Mouse (Mus musculus): ENCODE measurements at regions not wholly inside any gene's neighbourhood (a gene's known extent, or its start where the extent isn't known, plus 50 kb on each side); places are given as distances from the start of the nearest gene placed in this dataset.

DNA sequence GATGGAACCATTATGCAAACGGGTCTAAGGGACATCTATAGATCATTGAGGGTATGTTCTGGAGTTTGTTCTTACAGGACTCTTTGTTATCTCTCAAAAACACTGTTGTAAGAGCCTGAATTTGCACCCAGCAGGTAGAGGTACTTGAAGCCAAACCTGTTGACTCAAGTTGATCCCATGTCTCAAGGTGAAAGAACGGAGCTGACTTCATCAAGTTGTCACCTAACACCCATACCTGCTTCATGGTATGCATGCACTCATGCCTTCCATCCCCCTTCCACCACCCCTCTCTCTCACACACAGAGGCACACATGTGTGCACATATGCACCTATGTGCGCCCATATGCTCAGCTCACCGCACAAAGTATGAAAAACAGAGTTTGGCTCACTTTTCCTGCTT, 189.0 kb downstream of the Ttll7 start:
- Histone ChIP-seq H3K27ac (no peak overlapping the region), H3K4me3 (no peak overlapping the region)
- intact Hi-C loops (cut with DNase I), result no loop called here
- DNase-seq, result no peak
- no peak for TF ChIP-seq CTCF (IDR thresholded peaks at IDR 0.05)

DNA sequence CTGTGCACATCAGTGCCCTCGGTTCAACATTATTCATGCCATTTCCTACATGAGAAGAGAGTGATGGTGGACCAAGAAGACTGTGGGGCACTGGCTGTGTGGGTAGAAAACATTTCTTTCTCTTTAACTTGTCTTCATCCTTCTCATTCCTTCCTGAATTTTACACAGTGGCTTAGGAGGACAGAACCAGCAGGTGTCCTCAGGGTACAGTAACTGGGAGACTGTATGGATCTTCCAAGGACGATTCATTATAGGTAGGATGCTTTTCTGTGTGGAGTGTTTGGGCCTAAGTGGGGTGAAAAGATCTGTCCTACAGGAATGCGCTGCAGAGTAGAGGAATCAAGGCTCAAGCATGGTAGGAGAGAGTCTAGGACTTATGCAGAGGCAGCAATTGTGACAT, 190.7 kb downstream of the Ttll7 start:
- intact Hi-C loops (cut with DNase I), result no loop called here
- TF ChIP-seq CTCF (IDR thresholded peaks at IDR 0.05), result no peak
- no peak overlapping the region for H3K4me3 ChIP-seq
- no peak for DNase-seq
- H3K27ac ChIP-seq, result no peak overlapping the region

DNA sequence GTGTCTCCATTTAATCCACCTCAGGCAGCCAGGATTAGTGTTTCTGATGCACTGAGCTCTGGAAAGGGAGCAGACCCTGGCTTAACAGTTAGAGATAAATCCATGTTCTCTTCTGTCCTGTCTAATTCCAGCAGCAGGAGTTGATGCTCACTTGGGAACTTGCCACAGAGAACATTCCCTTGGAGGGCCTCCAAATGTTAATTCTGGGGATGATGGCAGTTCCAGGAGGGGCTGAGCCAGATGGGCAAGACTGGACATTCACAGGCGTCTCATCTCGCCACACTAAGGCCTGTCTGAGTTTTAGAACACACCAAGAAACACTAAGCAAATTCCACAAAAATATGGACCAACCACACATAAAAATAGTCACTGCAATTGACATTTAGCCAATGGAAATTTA, 194.5 kb downstream of the Ttll7 start:
- peak; percentile 39 for DNase-seq
- TF ChIP-seq CTCF (IDR thresholded peaks at IDR 0.05), result no peak
- Histone ChIP-seq H3K27ac (peak overlapping the region; percentile 31; the same call in 1 of the 2 replicates), H3K4me3 (no peak overlapping the region)
- intact Hi-C loops (cut with DNase I), result no loop called here

DNA sequence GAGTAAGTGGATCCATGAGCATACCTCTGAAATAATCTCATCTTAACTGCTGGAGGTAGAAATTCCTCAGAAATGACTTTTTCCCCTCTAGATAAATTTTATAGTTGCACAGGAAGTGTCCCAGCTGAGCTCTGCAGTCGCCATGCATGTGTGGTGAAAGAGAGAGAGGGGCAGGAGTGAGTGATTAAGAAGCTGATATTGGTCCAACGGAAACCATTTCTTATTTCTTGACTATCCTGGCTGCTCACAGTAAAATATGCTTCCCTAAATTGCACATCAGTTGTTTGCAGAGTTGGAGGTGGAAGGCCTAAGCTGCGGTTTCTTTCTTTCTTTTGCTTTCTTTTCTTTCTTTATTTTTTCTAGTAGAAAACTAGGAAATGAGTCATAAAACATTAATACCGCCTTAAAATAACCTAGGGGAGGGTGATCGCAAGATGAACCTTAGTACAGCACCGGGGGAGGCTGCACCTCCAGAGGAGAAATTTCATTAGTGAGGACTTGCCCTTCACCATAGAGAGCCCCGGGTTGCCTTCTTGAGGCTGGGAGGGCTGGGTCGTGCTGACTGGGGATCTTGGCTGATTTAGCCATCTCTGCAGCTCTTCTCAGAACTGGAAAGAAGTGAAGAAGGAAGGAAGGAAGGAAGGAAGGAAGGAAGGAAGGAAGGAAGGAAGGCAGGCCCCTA, 202.1 kb downstream of the Ttll7 start:
- DNase-seq, result no peak
- no peak overlapping the region for H3K27ac ChIP-seq
- intact Hi-C loops (cut with DNase I), result no loop called here
- H3K4me3 ChIP-seq, result no peak overlapping the region
- TF ChIP-seq CTCF (IDR thresholded peaks at IDR 0.05), result no peak

DNA sequence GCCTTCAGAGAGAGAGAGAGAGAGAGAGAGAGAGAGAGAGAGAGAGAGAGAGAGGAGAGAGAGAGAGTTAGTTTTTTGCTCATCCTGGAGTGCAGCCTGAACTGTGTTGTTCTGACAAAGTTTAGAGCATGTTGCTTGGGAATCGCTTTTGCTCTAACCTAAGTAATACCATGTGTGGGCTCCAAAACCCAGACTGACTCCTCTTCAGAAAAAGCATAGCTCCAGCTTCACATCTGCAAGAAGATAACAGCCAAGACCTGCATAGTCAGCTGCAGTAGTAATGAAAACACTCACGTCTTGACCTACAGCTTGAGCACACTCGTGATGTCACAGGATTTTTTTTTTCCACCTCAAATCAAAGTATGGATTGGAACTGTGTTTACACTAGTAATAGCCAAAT, 205.7 kb downstream of the Ttll7 start:
- DNase-seq, result no peak
- H3K4me3 ChIP-seq, result no peak overlapping the region
- H3K27ac ChIP-seq, result no peak overlapping the region
- intact Hi-C loops (cut with DNase I), result no loop called here
- no peak for TF ChIP-seq CTCF (IDR thresholded peaks at IDR 0.05)

DNA sequence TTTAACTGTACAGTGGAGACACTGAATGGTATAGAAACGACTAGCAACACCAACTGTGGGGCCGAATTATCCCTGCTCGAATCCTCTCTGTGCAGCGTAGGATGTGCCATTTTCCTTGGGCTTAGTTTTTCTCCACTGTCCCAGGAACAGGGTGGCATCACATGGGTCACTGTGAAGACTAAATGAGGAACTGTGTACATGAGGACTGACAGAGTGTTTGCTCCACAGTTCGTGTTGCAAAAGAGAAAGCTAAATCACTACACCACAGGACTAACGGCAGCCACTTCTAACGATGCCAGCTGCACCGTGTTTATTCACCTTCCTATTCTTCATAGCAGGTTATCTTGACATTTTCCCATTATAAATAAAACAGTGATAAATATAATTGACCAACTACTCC, 208.5 kb downstream of the Ttll7 start:
- no peak overlapping the region for H3K27ac ChIP-seq
- no peak for TF ChIP-seq CTCF (IDR thresholded peaks at IDR 0.05)
- no peak for DNase-seq
- no peak overlapping the region for H3K4me3 ChIP-seq
- intact Hi-C loops (cut with DNase I), result no loop called here

DNA sequence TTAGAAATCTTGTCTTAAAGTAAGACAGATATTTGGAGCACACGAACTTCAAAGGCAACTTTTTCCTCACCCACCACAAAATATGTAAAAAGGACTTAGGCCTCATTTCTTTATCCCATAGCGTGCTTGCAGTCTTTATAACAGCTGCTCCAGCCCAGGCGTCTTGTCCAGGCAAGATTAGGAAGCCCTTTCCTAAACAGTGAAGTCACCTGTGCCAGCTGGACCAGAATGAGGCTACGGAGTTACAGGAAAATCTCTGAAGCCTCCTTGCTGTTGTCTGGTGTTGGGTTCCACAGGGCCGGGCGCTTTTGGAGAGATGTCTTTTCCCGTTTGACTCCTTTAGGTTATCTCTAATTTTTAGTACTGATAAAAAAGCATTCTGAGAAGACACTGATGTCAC, 210.3 kb downstream of the Ttll7 start:
- Histone ChIP-seq H3K4me3 (no peak overlapping the region), H3K27ac (no peak overlapping the region)
- intact Hi-C loops (cut with DNase I), result no loop called here
- no peak for DNase-seq
- TF ChIP-seq CTCF (IDR thresholded peaks at IDR 0.05), result no peak

DNA sequence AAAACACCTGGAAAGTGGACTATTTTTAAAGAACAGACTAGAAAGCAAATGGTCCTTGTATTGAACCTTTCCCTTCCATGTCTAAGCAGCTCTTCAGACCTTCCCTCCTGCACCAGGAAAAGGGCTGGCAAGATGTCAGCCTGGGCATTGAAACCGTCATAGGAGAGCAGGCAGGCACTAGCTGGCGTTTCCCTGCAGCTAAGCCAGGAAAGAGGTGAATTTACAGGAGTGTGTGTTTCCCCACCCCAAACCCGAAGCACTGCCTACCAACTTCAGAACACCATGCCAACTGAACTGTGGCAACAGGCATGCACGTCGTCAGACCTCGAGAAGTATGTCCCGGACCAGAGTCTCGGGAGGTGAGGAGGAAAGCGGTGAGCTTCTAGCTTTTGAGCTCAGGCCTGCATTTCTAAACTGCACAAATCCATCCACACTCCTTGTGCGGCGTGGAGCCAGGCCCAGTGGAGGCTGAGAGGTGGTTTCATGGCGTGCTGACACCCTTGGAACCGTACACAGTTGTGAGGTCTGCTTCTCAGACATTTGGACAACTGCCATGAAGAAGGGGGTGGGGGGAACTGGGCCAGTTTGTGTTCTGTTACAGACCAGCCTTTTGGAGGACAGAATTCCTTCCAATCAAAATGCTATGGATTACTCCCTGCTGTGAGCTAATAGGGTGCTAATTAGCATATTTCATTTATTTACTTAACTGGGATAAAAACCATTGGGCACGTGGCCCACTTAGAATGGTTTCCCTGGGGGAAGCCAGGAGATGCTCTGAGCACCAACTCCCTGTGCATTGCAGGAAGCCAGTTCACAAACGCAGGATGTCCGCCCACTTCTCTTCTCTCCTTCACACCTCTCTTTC, 211.6 kb downstream of the Ttll7 start:
- Histone ChIP-seq H3K4me3 (peak overlapping the region; percentile 29; the same call in 1 of the 2 replicates), H3K27ac (no peak overlapping the region)
- no peak for TF ChIP-seq CTCF (IDR thresholded peaks at IDR 0.05)
- intact Hi-C loops (cut with DNase I), result no loop called here
- peak; percentile 29 for DNase-seq

DNA sequence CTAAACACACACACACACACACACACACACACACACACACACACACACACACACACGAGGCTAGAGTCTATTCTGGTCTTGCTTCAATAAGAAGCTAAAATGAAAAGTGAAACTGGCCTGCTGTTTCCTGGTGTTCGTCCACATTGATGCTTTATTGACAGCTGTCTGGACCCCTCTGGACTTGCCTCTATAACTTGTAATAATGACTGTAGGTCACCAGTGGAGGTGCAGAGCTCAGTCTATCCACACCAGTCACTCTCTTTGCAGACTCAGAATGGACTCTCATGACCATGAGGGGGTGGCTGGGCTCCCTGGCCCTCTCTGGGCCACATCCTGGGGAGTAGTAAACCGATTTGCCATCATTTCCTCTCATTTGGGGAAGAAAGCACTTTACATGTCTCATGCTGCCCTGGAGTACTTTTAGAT, 212.3 kb downstream of the Ttll7 start:
- H3K27ac ChIP-seq, result no peak overlapping the region
- intact Hi-C loops (cut with DNase I), result no loop called here
- DNase-seq, result no peak
- 0 out of 2 replicates have a peak overlapping the region, but pooled peaks have one; percentile 13 for H3K4me3 ChIP-seq
- no peak for TF ChIP-seq CTCF (IDR thresholded peaks at IDR 0.05)

DNA sequence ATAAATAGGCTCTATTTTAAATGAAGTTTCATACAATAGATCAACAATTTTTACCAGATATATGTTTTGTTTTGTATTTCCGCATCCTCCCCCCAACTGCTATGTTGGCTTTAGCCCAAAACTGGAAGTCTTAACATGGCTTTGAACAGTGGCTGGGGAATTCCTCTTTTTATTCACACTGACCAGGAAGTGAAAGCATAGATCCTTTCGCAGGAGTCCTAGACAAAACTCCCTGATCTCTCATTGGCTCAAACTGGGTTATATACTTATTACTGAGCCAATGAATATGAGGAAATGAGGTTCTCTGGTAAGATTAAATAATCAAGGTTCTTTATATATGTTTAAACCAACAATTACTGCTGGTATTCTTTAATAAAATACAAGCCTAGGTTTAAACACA, 218.8 kb downstream of the Ttll7 start:
- intact Hi-C loops (cut with DNase I), result no loop called here
- Histone ChIP-seq H3K4me3 (no peak overlapping the region), H3K27ac (no peak overlapping the region)
- TF ChIP-seq CTCF (IDR thresholded peaks at IDR 0.05), result no peak
- no peak for DNase-seq

DNA sequence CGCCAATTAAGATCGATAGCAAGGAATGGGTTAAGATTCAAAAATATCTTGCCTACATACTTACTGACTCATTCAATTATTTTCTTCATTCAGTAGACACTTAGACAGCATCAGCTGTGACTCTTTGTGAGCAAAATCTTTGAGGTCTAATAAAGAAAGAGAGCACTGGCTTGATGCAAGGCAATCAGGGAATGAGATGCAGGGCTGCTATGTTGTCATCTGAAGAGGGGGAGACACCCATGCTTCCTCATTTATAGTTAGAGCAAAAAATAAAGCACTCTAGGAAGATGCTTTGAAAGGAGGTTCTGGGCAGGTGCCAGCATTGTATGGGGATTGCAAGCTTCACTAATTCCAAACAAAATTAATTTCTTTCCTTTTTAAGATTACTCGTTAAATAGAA, 228.0 kb downstream of the Ttll7 start:
- DNase-seq, result no peak
- Histone ChIP-seq H3K27ac (no peak overlapping the region), H3K4me3 (no peak overlapping the region)
- intact Hi-C loops (cut with DNase I), result no loop called here
- no peak for TF ChIP-seq CTCF (IDR thresholded peaks at IDR 0.05)

DNA sequence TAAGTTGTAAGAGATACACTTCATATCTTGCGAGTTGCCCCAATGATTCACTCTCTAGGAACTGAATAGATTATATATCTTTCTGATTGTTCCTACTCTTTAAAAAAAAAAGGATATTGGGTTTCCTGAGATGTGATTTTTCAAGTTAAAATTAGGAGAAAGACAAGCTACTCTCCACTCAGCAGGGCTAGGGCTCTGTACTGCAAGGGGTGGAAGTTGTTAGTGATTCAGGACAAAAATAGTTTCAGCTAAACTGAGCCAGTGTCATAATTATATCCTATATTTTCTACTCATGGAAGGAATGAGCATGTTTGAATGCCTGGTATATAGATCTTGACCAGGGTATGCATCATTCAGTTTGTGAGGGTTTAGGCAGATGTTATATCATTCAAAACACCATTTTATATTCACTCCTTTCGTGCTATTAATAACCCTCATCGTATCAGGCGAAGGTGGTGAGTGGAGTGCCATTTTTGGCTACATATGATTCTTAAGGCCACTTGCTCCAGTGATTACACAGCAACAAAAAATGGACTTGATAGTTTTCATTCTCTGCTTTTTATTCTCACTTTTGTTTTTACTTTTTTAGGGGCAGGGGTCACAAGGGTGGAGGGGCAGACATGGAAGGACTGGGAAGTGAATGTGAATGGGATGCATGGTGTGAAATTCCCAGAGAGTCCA, 228.7 kb downstream of the Ttll7 start:
- no peak overlapping the region for H3K27ac ChIP-seq
- no peak for TF ChIP-seq CTCF (IDR thresholded peaks at IDR 0.05)
- DNase-seq, result no peak
- intact Hi-C loops (cut with DNase I), result no loop called here
- no peak overlapping the region for H3K4me3 ChIP-seq

DNA sequence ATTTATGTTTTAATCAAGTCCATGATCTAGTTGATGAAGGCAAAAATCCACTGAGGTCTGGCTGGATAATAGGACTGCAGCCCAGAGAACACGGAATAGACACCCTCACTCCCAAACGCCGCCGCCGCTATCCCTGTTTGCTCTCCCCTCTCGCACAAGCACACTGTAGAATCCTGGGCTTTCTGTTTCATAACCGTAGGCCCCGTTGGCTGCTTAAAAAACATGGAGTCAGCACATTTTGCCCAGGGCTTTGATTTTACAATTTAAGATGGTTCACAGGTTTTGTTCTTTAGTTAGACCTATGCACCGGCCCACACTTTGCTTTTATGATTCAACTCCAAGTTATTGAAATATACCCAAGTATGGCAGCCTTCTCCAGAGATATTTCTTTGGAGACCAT, 229.6 kb downstream of the Ttll7 start:
- no peak overlapping the region for H3K4me3 ChIP-seq
- intact Hi-C loops (cut with DNase I), result no loop called here
- no peak overlapping the region for H3K27ac ChIP-seq
- no peak for TF ChIP-seq CTCF (IDR thresholded peaks at IDR 0.05)
- no peak for DNase-seq
